Mouse (Mus musculus) left cerebral cortex, adult 2 months (tissue): ENCODE results near the gene Zfp689. TPM values are rescaled to one million over a fixed set of nuclear protein-coding genes. Genes with fewer than 3 reads are reported as not detected.
"Not testable (repeated sequence)": the region's sequence is repeated elsewhere in the genome, so short reads cannot be mapped to it uniquely, and the experiment has no call there.

ENCODE experiments used
- DNase-seq, 2 experiments: peaks; one replicate each; pipeline ENCODE4 v3.0.0; 2021 to 2022; ENCODE audit warnings: low spot score in 2 of 2, mixed read lengths in 1 of 2; ENCODE audit errors: extremely low spot score in 1 of 2
- H3K27ac ChIP-seq: fragments of 200-600 bp; 2 replicates; pipeline ENCODE4 v1.8.1; 2022
- H3K4me3 ChIP-seq: fragments of 200-600 bp; 2 replicates; pipeline ENCODE4 v1.8.1; 2022
- CTCF ChIP-seq: fragments of 200-600 bp; IDR thresholded peaks from 2 replicates; pipeline ENCODE4 v1.8.1; 2022; ENCODE audit warnings: antibody characterized with exemption, mild to moderate bottlenecking, moderate library complexity
- intact Hi-C: fragments of 180-260 bp; cut with DNase I; formaldehyde crosslinking; loops from one replicate; pipeline ENCODE4 v1.15.1; 2025
- total RNA-seq, 2 experiments: library from RNA; stranded (reverse); gene quantifications; 2 replicates each; pipeline ENCODE4 v1.2.3; 2021

The Zfp689 gene
- total RNA-seq, 2 experiments from 2014 or later, result 5.5 to 6.7 TPM

- no peak for DNase-seq
- intact Hi-C loops, result no loop called here
- no peak for TF ChIP-seq CTCF
- no peak overlapping the region for H3K4me3 ChIP-seq
- no peak overlapping the region for H3K27ac ChIP-seq
Measured at GRCm38 (mm10) chr7:127466606-127467005, 17.6 kb upstream of the Zfp689 start.

GRCm38 (mm10) chr7:127465670-127466069, 16.7 kb upstream of the Zfp689 start:
- H3K4me3 ChIP-seq, H3K27ac ChIP-seq, DNase-seq, intact Hi-C loops: not testable (repeated sequence)

DNA sequence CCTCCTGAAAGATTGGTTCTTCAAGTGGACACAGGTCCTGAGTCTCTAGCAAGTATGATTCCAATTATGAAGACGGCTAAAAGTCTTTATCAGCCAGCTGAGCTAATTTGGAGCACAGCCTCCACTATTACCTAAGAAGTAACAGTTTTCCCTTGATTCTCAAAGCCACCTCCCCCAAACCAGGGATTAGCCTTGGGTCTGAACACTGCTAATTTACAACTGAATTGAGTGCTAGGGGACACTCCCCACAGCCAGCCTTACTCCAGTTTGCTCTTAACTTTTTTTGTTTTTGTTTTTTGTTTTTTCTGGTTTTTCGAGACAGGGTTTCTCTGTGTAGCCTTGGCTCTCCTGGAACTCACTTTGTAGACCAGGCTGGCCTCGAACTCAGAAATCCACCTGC, 16.2 kb upstream of the Zfp689 start:
- intact Hi-C loops, result no loop called here
- TF ChIP-seq CTCF, result no peak
- H3K4me3 ChIP-seq, result no peak overlapping the region
- DNase-seq, result no peak
- H3K27ac ChIP-seq, result no peak overlapping the region

- intact Hi-C loops, H3K27ac ChIP-seq, DNase-seq, H3K4me3 ChIP-seq: not testable (repeated sequence)
Measured at GRCm38 (mm10) chr7:127459311-127459710, 10.4 kb upstream of the Zfp689 start, which contains the start of gene Prr14. Gene Prr14, plus strand, starts transcription at chr7:127459611.

DNA sequence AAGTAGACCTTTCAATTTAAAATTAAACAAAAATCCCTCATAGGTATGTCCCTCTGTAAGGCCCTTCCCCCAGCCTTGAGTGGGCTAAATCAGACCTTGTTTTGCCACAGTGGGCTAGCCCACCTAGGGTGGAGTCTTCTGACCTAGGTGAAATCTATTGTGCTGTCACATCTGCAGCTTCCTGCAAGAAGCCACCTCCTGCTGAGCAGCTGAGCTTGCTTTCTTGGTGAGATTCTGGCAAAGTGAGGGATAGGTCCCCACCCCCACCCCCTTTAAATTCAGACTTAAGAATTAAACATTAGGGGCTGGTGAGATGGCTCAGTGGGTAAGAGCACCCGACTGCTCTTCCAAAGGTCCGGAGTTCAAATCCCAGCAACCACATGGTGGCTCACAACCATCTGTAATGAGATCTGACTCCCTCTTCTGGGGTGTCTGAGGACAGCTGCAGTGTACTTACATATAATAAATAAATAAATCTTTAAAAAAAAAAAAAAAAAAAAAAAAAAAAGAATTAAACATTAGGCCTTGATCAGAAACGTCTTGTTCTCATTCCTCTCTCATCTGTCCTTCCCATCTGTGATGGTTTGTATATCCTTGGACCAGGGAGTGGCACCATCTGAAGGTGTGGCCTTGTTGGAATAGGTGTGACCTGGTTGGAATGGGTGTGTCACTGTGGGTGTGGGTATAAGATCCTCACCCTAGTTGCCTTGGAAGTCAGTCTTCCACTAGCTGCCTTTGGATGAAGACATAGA, 9.6 kb upstream of the Zfp689 start:
- intact Hi-C loops, DNase-seq, H3K27ac ChIP-seq, H3K4me3 ChIP-seq: not testable (repeated sequence)

GRCm38 (mm10) chr7:127454905-127455304, 5.9 kb upstream of the Zfp689 start:
- Histone ChIP-seq H3K27ac (no peak overlapping the region), H3K4me3 (no peak overlapping the region)
- no peak for DNase-seq
- intact Hi-C loops, result no loop called here
- TF ChIP-seq CTCF, result no peak

DNA sequence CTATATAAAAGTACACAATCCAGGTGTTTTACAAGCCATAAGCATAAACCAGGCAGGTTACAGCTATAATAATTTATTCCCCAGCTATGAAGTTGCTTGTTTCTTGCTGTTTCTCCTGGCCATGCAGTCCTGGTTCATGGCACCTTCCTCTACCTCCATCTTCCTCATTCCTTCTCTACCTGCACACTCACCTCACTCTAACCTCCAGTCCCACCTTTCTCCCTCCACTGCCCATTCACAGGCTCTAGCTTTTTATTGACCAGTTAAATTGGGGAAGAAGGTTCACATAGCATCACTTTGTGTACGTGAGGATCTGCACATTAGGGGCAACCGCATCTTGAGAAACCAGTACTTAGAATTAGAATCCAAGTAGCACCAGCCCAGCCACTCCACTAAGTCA, 4.1 kb upstream of the Zfp689 start:
- no peak for TF ChIP-seq CTCF
- Histone ChIP-seq H3K4me3 (no peak overlapping the region), H3K27ac (no peak overlapping the region)
- intact Hi-C loops, result no loop called here
- no peak for DNase-seq

DNA sequence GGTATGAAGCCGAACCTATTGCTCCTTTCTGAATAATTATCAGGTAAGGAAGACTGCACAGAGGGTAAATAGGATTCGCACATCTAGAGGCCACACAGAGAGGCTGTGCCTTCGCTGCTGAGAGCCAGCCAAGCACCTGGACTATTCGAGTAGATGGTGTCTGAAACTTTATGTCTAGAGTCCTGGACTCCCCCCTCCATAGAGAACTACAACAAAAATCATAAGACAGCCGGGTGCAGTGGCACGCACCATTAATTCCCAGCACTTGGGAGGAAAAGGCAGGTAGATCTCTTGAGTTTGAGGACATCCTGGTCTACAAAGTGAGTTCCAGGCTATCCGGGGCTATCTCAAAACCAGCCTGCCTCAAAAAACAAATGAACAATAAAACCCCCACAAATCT, 1.0 kb upstream of the Zfp689 start:
- H3K4me3 ChIP-seq, result peak overlapping the region; percentile 73
- no peak for DNase-seq
- no peak overlapping the region for H3K27ac ChIP-seq
- no peak for TF ChIP-seq CTCF
- intact Hi-C loops, result loop anchor here (1.0 to 2.0 kb wide), 2 partner anchors 20 to 27 kb away; partner anchors contain the start of gene Zfp688

- no peak overlapping the region for H3K27ac ChIP-seq
- no peak for DNase-seq
- TF ChIP-seq CTCF, result no peak
- H3K4me3 ChIP-seq, result no peak overlapping the region
- intact Hi-C loops, result no loop called here
Measured at GRCm38 (mm10) chr7:127443976-127444375, 5.0 kb downstream of the Zfp689 start.

- DNase-seq, result no peak
- TF ChIP-seq CTCF, result peak; percentile 43
- intact Hi-C loops, result no loop called here
- Histone ChIP-seq H3K27ac (no peak overlapping the region), H3K4me3 (no peak overlapping the region)
Measured at GRCm38 (mm10) chr7:127437724-127438123, 11.2 kb downstream of the Zfp689 start.

- no peak for TF ChIP-seq CTCF
Measured at GRCm38 (mm10) chr7:127435206-127435605, 13.8 kb downstream of the Zfp689 start.

GRCm38 (mm10) chr7:127426354-127426753, 22.6 kb downstream of the Zfp689 start:
- H3K27ac ChIP-seq, result no peak overlapping the region
- no peak overlapping the region for H3K4me3 ChIP-seq
- intact Hi-C loops, result no loop called here
- TF ChIP-seq CTCF, result no peak
- no peak for DNase-seq

More at GRCm38 (mm10) chr7:127435206-127435605, 13.8 kb downstream of the Zfp689 start:
- Histone ChIP-seq H3K4me3 (no peak overlapping the region), H3K27ac (no peak overlapping the region)
- DNase-seq, result no peak
- intact Hi-C loops, result no loop called here

DNA sequence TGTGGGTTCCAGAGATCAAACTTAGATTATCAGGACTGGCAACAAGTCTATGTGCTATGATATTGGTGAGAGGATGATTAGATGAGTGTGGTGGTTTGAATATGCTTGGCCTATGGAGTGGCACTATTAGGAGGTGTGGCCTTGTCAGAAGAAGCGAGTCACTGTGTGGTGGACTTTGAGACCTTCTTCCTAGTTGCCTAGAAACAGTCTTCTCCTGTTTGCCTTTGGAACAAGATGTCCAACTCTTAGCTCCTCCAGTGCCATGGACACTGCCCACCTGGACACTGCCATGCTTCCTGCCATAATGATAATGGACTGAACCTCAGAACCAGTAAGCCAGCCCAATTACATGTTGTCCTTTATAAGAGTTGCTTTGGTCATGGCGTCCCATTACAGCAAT, 23.0 kb downstream of the Zfp689 start:
- intact Hi-C loops, result no loop called here
- no peak overlapping the region for H3K27ac ChIP-seq
- no peak overlapping the region for H3K4me3 ChIP-seq
- TF ChIP-seq CTCF, result no peak
- DNase-seq, result no peak
